Mouse (Mus musculus): ENCODE results near the gene Kcp. TPM values are rescaled to one million over a fixed set of nuclear protein-coding genes. Genes with fewer than 3 reads are reported as not detected.
A peak's percentile ranks its signal among the peaks of the same experiment; 100 is the strongest.

Gene Kcp
- polyA plus RNA-seq, 1 experiment from 2014 or later: 38.7 TPM

GRCm38 (mm10) chr6:29485951-29486350, 21.8 kb downstream of the Kcp start:
- peaks cover 15% of the 10 kb centered on the region for H3K4me1 ChIP-seq (replicated peaks)
- no peaks in the 10 kb centered on the region for H3K9me3 ChIP-seq
- no peak for ATAC-seq (ENCODE audit: insufficient number of reproducible peaks, insufficient read depth, low FRiP score, low TSS enrichment, low read depth)
- WGBS: 33% methylated on average over 2 of the region's 2 CpGs
- peaks cover 65% of the 10 kb centered on the region for H3K36me3 ChIP-seq
- no peak overlapping the region for H3K4me3 ChIP-seq (replicated peaks)
- H3K27ac ChIP-seq: no peak overlapping the region
- no peak overlapping the region for H3K9ac ChIP-seq (replicated peaks)
- no peaks in the 10 kb centered on the region for H3K27me3 ChIP-seq
- no peak overlapping the region for H3K4me2 ChIP-seq

GRCm38 (mm10) chr6:29484716-29485559, 22.8 kb downstream of the Kcp start:
- peak overlapping the region; percentile 26 for H3K4me3 ChIP-seq (replicated peaks)
- peaks cover 15% of the 10 kb centered on the region for H3K4me1 ChIP-seq (replicated peaks)
- H3K27ac ChIP-seq: no peak overlapping the region
- no peaks in the 10 kb centered on the region for H3K9me3 ChIP-seq
- ATAC-seq (ENCODE audit: insufficient number of reproducible peaks, insufficient read depth, low FRiP score, low TSS enrichment, low read depth): peak; percentile 16; the same call in 1 of the 2 replicates
- H3K36me3 ChIP-seq: peaks cover 55% of the 10 kb centered on the region
- H3K4me2 ChIP-seq: peak overlapping the region; percentile 59
- H3K9ac ChIP-seq (replicated peaks): 0 out of 2 replicates have a peak overlapping the region, but pooled peaks have one; percentile 2
- H3K27me3 ChIP-seq: no peaks in the 10 kb centered on the region
- 15% methylated on average over 26 of the region's 26 CpGs for WGBS

- WGBS: 96% methylated on average over 13 of the region's 13 CpGs
- Histone ChIP-seq H3K36me3 (peaks cover 35% of the 10 kb centered on the region), H3K27me3 (no peaks in the 10 kb centered on the region), H3K9ac (replicated peaks) (no peak overlapping the region), H3K9me3 (no peaks in the 10 kb centered on the region), H3K4me1 (replicated peaks) (peaks cover 15% of the 10 kb centered on the region), H3K4me3 (replicated peaks) (no peak overlapping the region), H3K27ac (no peak overlapping the region), H3K4me2 (no peak overlapping the region)
- no peak for ATAC-seq (ENCODE audit: insufficient number of reproducible peaks, insufficient read depth, low FRiP score, low TSS enrichment, low read depth)
These were observed 25.1 kb downstream of the Kcp start for GRCm38 (mm10) chr6:29482691-29483090.

- ATAC-seq (ENCODE audit: insufficient number of reproducible peaks, insufficient read depth, low FRiP score, low TSS enrichment, low read depth): no peak
- Histone ChIP-seq H3K4me3 (replicated peaks) (no peak overlapping the region), H3K9ac (replicated peaks) (no peak overlapping the region), H3K9me3 (no peaks in the 10 kb centered on the region), H3K27ac (no peak overlapping the region), H3K27me3 (peaks cover 7% of the 10 kb centered on the region), H3K36me3 (peaks cover 21% of the 10 kb centered on the region), H3K4me2 (no peak overlapping the region), H3K4me1 (replicated peaks) (peaks cover 12% of the 10 kb centered on the region)
- 74% methylated on average over 2 of the region's 2 CpGs for WGBS
These were observed 33.0 kb downstream of the Kcp start for GRCm38 (mm10) chr6:29474736-29475135.

- WGBS: 2% methylated on average over 33 of the region's 33 CpGs
- H3K9me3 ChIP-seq: no peaks in the 10 kb centered on the region
- H3K27me3 ChIP-seq: peaks cover 7% of the 10 kb centered on the region
- H3K4me2 ChIP-seq: peak overlapping the region; percentile 69
- no peak overlapping the region for H3K27ac ChIP-seq
- H3K36me3 ChIP-seq: peaks cover 23% of the 10 kb centered on the region
- peak overlapping the region; percentile 44 for H3K4me3 ChIP-seq (replicated peaks)
- H3K4me1 ChIP-seq (replicated peaks): peaks cover 13% of the 10 kb centered on the region
- H3K9ac ChIP-seq (replicated peaks): peak overlapping the region; percentile 42; the same call in 1 of the 2 replicates
- peak; percentile 82 for ATAC-seq (ENCODE audit: insufficient number of reproducible peaks, insufficient read depth, low FRiP score, low TSS enrichment, low read depth)
These were observed 33.6 kb downstream of the Kcp start for GRCm38 (mm10) chr6:29473941-29474691.

- Histone ChIP-seq H3K36me3 (peaks cover 23% of the 10 kb centered on the region), H3K9ac (replicated peaks) (no peak within 1 kb of the TSS), H3K27me3 (peaks cover 7% of the 10 kb centered on the region), H3K4me2 (no peak within 1 kb of the TSS), H3K27ac (no peak within 1 kb of the TSS), H3K9me3 (no peaks in the 10 kb centered on the region), H3K4me3 (replicated peaks) (no peak within 1 kb of the TSS), H3K4me1 (replicated peaks) (peaks cover 22% of the 10 kb centered on the region)
- 89% methylated on average over 4 of the region's 4 CpGs for WGBS
- ATAC-seq (ENCODE audit: insufficient number of reproducible peaks, insufficient read depth, low FRiP score, low TSS enrichment, low read depth): no peak
These were observed 36.6 kb downstream of the Kcp start, which contains the start of gene Atp6v1fnb for GRCm38 (mm10) chr6:29471137-29471536. TSS of gene Atp6v1fnb (plus strand) at chr6:29471437.

GRCm38 (mm10) chr6:29468851-29469250, 38.9 kb downstream of the Kcp start:
- Histone ChIP-seq H3K27me3 (no peaks in the 10 kb centered on the region; the same call in 1 of the 2 replicates), H3K4me1 (replicated peaks) (peaks cover 17% of the 10 kb centered on the region), H3K9me3 (no peaks in the 10 kb centered on the region), H3K4me2 (peak overlapping the region; percentile 80), H3K27ac (no peak overlapping the region), H3K9ac (replicated peaks) (no peak overlapping the region), H3K4me3 (replicated peaks) (peak overlapping the region; percentile 69), H3K36me3 (peaks cover 23% of the 10 kb centered on the region)
- 88% methylated on average over 3 of the region's 3 CpGs for WGBS
- no peak for ATAC-seq (ENCODE audit: insufficient number of reproducible peaks, insufficient read depth, low FRiP score, low TSS enrichment, low read depth)

- H3K4me1 ChIP-seq (replicated peaks): peaks cover 10% of the 10 kb centered on the region
- H3K4me2 ChIP-seq: peak within 1 kb of the TSS; percentile 80
- H3K27ac ChIP-seq: peak within 1 kb of the TSS; percentile 53; the same call in 1 of the 2 replicates
- H3K27me3 ChIP-seq: no peaks in the 10 kb centered on the region
- H3K36me3 ChIP-seq: peaks cover 23% of the 10 kb centered on the region
- peak within 1 kb of the TSS; percentile 69 for H3K4me3 ChIP-seq (replicated peaks)
- ATAC-seq (ENCODE audit: insufficient number of reproducible peaks, insufficient read depth, low FRiP score, low TSS enrichment, low read depth): peak; percentile 83
- peak within 1 kb of the TSS; percentile 69 for H3K9ac ChIP-seq (replicated peaks)
- no peaks in the 10 kb centered on the region for H3K9me3 ChIP-seq
- under 1% methylated on average over 39 of the region's 39 CpGs for WGBS
These were observed 40.0 kb downstream of the Kcp start, which contains the start of gene Atp6v1f for GRCm38 (mm10) chr6:29467583-29468354. TSS of gene Atp6v1f (plus strand) at chr6:29467718.

GRCm38 (mm10) chr6:29463388-29463787, 44.4 kb downstream of the Kcp start:
- Histone ChIP-seq H3K4me3 (replicated peaks) (no peak overlapping the region), H3K4me2 (no peak overlapping the region), H3K9ac (replicated peaks) (no peak overlapping the region), H3K27me3 (no peaks in the 10 kb centered on the region), H3K4me1 (replicated peaks) (peaks cover 2% of the 10 kb centered on the region), H3K9me3 (no peaks in the 10 kb centered on the region), H3K27ac (no peak overlapping the region), H3K36me3 (peaks cover 1% of the 10 kb centered on the region; the same call in 1 of the 2 replicates)
- ATAC-seq (ENCODE audit: insufficient number of reproducible peaks, insufficient read depth, low FRiP score, low TSS enrichment, low read depth): no peak
- 76% methylated on average over 3 of the region's 3 CpGs for whole genome bisulfite sequencing

GRCm38 (mm10) chr6:29461502-29461901, 46.2 kb downstream of the Kcp start:
- H3K27me3 ChIP-seq: no peaks in the 10 kb centered on the region
- H3K27ac ChIP-seq: no peak overlapping the region
- 58% methylated on average over 7 of the region's 7 CpGs for WGBS
- H3K36me3 ChIP-seq: peaks cover 17% of the 10 kb centered on the region; the same call in 1 of the 2 replicates
- no peaks in the 10 kb centered on the region for H3K4me1 ChIP-seq (replicated peaks)
- no peaks in the 10 kb centered on the region for H3K9me3 ChIP-seq
- H3K4me2 ChIP-seq: no peak overlapping the region
- no peak overlapping the region for H3K4me3 ChIP-seq (replicated peaks)
- H3K9ac ChIP-seq (replicated peaks): no peak overlapping the region
- ATAC-seq (ENCODE audit: insufficient number of reproducible peaks, insufficient read depth, low FRiP score, low TSS enrichment, low read depth): no peak

Measured in limb, embryonic 12.5 days (tissue).